Mouse (Mus musculus): ENCODE measurements around the gene Wdr70.
A peak's percentile ranks its signal among the peaks of the same experiment; 100 is the strongest.
"Not testable (repeated sequence)": the region's sequence is repeated elsewhere in the genome, so short reads cannot be mapped to it uniquely, and the experiment has no call there.

Gene Wdr70

GRCm38 (mm10) chr15:8098774-8099749 lies at the start of gene Wdr70:
Gene Wdr70, minus strand, starts transcription at chr15:8099209.
- peak; percentile 98 for DNase-seq (ENCODE audit: low read depth, low spot score)

- no peak for DNase-seq (ENCODE audit: low read depth, low spot score)
These were observed 36.6 kb upstream of the Wdr70 start for GRCm38 (mm10) chr15:8135606-8136005.

GRCm38 (mm10) chr15:8131761-8132160 lies 32.8 kb upstream of the Wdr70 start:
- DNase-seq (ENCODE audit: low read depth, low spot score), result peak; percentile 48

- DNase-seq (ENCODE audit: low read depth, low spot score), result no peak
These were observed 32.3 kb upstream of the Wdr70 start for GRCm38 (mm10) chr15:8131268-8131667.

DNA sequence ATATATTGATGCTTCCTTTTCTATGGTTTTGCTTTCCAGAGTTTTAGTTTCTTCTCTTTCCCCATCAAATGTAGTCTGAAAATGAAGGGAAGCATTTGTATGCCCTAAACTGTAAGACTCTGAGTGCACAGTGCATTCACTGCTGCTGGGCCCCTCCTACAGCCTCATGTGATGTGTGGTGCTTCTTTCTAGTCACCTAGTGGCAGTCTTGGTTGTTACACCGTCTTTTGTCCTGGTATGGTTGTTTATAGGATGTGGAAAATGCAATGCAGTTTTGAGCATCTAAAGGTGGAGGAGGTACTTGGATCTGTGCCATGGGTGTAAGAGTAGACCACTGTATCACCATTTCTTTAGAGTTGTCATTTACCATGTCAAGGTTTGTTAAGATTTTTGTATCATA lies 30.3 kb upstream of the Wdr70 start:
- DNase-seq (ENCODE audit: low read depth, low spot score), result peak; percentile 75

DNA sequence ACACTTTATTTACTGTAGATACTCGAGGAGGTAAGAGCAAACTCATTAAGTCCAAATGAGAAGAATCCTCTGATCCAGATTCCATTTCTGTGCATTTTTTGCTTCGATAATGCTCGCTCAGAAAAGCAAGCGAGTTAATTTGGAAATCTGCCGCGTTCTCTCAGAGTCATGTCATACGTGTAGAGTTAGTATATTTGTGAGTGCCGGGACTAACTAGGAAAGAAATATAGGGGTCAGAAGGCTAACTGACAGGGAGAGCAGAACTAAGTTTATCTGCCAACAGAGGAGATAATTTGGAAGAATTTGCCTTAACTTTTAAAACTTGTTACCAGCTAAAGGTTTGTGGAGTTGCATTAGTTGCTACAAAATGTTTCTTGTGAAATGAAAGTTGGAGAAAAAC lies 10.8 kb upstream of the Wdr70 start:
- DNase-seq (ENCODE audit: low read depth, low spot score), result no peak

- DNase-seq (ENCODE audit: low read depth, low spot score), result peak; percentile 98
These were observed 10.1 kb upstream of the Wdr70 start, which contains the start of gene Nup155 for GRCm38 (mm10) chr15:8108966-8109743. Gene Nup155, plus strand, starts transcription at chr15:8109273.

GRCm38 (mm10) chr15:8108360-8108965 lies 9.5 kb upstream of the Wdr70 start:
- no peak for DNase-seq (ENCODE audit: low read depth, low spot score)

- peak; percentile 27 for DNase-seq (ENCODE audit: low read depth, low spot score)
These were observed 3.0 kb upstream of the Wdr70 start for GRCm38 (mm10) chr15:8101975-8102542.

DNA sequence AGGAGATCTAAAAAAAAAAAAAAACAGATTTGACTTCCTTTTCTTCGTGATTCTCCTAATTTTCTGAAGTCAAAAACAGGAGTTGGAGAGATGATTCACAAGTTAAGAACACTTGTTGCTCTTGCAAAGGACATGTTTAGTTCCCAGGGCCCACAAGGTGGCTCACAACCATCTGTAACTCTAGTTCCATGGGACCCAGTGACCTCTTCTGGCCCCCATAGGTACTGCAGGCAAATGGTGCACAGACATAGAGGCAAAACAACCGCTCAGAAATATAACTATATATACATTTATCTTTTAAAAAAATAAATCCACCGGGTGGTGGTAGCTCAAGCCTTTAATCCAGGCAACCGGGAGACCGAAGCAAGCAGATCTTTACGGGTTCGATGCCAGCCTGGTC lies 1.2 kb downstream of the Wdr70 start:
- peak; percentile 94 for DNase-seq (ENCODE audit: low read depth, low spot score)

- not testable (repeated sequence) for DNase-seq (ENCODE audit: low read depth, low spot score)
These were observed 6.3 kb downstream of the Wdr70 start for GRCm38 (mm10) chr15:8092668-8093067.

DNA sequence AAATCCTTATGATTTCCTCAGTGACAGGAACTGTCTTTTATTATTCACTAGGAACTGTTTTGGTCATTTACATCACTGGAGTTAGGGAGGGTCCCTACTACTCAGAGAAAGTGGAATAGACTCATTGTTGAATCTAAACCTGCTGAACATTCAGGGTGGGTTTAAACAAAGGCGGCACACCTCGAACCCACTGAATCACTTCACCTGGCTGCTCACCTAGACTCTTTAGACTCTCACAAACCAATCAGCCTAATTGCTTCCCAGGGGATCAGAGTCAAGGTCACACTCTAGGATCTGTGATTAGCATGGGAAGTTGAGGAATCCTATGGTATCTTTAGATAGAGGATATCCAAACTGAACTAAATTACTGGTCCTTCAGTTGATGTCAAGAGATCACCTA lies 8.3 kb downstream of the Wdr70 start:
- DNase-seq (ENCODE audit: low read depth, low spot score), result peak; percentile 25

- DNase-seq (ENCODE audit: low read depth, low spot score), result no peak
These were observed 10.3 kb downstream of the Wdr70 start for GRCm38 (mm10) chr15:8088715-8089114.

DNA sequence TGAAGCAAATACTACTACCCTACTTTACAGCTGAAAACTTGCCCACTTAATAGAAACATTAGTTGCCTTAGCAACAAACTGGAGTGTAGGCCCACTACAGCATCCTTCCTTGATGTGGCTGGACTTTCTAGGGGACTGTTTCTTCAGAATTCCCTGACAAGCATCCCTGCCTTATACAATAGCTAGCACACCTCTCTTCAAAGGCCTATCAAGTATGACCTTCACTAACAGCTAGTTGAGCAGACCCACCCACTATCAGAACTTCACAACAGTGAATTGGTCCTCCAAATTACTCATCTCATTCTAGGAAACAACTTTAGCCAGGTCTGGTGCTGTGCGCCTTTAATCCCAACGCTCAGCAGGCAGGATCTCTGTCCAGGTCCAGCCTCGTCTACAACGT lies 11.7 kb downstream of the Wdr70 start:
- DNase-seq (ENCODE audit: low read depth, low spot score), result peak; percentile 70

- no peak for DNase-seq (ENCODE audit: low read depth, low spot score)
These were observed 16.9 kb downstream of the Wdr70 start for GRCm38 (mm10) chr15:8082139-8082538.

DNA sequence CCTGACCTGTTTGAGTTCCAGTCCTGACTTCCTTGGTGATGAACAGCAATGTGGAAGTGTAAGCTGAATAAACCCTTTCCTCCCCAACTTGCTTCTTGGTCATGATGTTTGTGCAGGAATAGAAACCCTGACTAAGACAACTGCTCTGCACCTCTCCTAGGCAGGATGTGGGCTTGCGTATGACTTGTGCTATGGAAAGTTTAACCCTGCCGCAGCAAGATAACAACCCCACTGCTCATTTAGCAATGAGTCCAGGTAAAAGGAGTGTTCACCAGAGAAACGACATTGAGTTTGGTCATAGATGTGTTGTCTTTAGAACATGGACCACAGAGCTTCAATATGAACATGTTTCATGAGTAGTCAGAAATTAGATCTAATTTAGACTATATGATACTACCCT lies 25.9 kb downstream of the Wdr70 start:
- DNase-seq (ENCODE audit: low read depth, low spot score), result not testable (repeated sequence)

DNA sequence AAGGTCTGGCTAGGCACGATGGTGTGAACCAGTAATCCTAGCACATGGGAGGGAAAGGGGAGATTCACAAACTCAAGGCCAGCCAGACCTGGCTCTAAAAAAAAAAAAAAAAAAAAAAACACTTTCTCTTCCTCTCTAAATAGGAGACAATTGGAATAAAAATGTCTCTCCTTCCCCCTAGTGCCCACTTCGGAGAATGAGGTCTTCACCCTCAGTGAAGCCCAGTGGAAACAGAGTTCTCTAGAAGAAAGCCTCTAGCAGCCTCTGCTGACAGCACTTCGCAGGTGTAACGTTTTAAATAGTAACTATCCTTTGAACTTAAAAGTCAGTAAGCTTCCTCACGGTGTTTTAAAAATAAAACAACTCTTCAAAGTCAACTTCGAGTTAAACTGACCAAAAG lies 33.8 kb downstream of the Wdr70 start:
- DNase-seq (ENCODE audit: low read depth, low spot score), result no peak

DNA sequence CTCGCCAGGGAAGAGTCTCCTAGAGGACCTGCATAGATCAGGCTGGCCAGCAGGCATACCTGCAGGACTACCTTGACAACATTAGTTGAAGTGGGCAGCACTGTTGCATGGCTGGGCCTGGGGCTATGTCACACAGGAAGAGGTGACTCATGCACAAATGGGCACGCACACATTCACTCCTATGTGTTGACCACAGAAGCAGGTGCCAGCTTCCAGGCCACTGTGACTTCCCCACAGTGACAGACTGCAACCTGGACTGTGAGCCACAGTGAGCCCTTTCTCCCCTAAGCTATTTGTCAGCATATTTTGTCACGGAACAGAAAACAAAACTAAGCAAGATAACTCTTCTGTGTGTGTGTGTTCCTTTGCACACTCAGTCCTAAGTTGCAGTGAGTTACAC lies 47.8 kb downstream of the Wdr70 start:
- no peak for DNase-seq (ENCODE audit: low read depth, low spot score)

GRCm38 (mm10) chr15:8039834-8040233 lies 59.2 kb downstream of the Wdr70 start:
- DNase-seq (ENCODE audit: low read depth, low spot score), result peak; percentile 9

GRCm38 (mm10) chr15:8038457-8038856 lies 60.6 kb downstream of the Wdr70 start:
- peak; percentile 22 for DNase-seq (ENCODE audit: low read depth, low spot score)

GRCm38 (mm10) chr15:8037825-8038224 lies 61.2 kb downstream of the Wdr70 start:
- no peak for DNase-seq (ENCODE audit: low read depth, low spot score)

DNA sequence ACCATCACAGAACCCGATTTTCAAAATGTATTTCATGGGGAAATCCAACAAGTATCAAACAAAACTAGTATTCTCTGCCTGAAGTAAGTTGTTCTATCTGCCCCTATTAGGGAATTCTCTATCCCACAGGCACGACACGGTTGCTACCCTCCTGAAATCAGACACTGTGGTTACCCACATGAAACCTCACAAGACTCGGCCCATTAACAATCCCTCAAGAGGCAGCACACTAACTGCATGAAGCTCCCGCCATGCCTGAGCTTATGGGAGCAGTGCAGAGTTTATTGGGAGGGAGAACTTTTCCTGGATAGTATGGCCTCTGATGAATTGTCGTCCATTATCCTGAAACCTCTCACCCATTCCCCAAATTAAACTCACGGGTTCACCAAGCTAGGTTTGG lies 67.8 kb downstream of the Wdr70 start:
- no peak for DNase-seq (ENCODE audit: low read depth, low spot score)

All from ZHBTc4 (cell line).